Mouse (Mus musculus) liver, embryonic 11.5 days (tissue): ENCODE measurements around the gene Fibcd1. TPM values are rescaled to one million over a fixed set of nuclear protein-coding genes. Genes with fewer than 3 reads are reported as not detected.

Source experiments
- ATAC-seq: fragments of 200-750 bp; cut with Nextera tagmentation; replicated peaks from 2 replicates; pipeline ENCODE4 v1.8.0; 2017; ENCODE audit warnings: moderate number of reproducible peaks, mild to moderate bottlenecking, moderate TSS enrichment, moderate library complexity; ENCODE audit not compliant: low FRiP score
- DNase-seq: peaks from one replicate; pipeline ENCODE4 v3.0.0-alpha.2; 2017; ENCODE audit warnings: low spot score
- H3K27ac ChIP-seq: fragments of 300-500 bp; sonication (generic); 2 replicates; pipeline ENCODE4 v1.5.1; 2014; ENCODE audit warnings: mild to moderate bottlenecking, low read depth, low read length, control low read depth
- H3K27me3 ChIP-seq: fragments of 300-500 bp; sonication (generic); replicated peaks from 2 replicates; pipeline ENCODE4 v1.6.1; 2014; ENCODE audit warnings: low read length, mixed read lengths; ENCODE audit not compliant: control insufficient read depth, insufficient read depth
- H3K36me3 ChIP-seq: fragments of 300-500 bp; sonication (generic); 2 replicates; pipeline ENCODE4 v1.6.1; 2014; ENCODE audit warnings: mild to moderate bottlenecking, low read length, moderate library complexity, mixed read lengths; ENCODE audit not compliant: control insufficient read depth, insufficient read depth
- H3K4me1 ChIP-seq: fragments of 300-500 bp; sonication (generic); replicated peaks from 2 replicates; pipeline ENCODE4 v1.6.1; 2014; ENCODE audit warnings: low read length, mixed read lengths; ENCODE audit not compliant: control insufficient read depth, insufficient read depth
- H3K4me2 ChIP-seq: fragments of 300-500 bp; sonication (generic); 2 replicates; pipeline ENCODE4 v1.6.1; 2014; ENCODE audit warnings: mild to moderate bottlenecking, control low read depth, moderate library complexity
- H3K4me3 ChIP-seq: fragments of 300-500 bp; sonication (generic); 2 replicates; pipeline ENCODE4 v1.5.1; 2014; ENCODE audit warnings: low read depth, low read length, control low read depth
- H3K9ac ChIP-seq: fragments of 300-500 bp; sonication (generic); 2 replicates; pipeline ENCODE4 v1.6.1; 2014; ENCODE audit warnings: low read depth, low read length, control low read depth
- H3K9me3 ChIP-seq: fragments of 300-500 bp; sonication (generic); 2 replicates; pipeline ENCODE4 v1.6.1; 2016; ENCODE audit warnings: low read length, inconsistent platforms, mixed read lengths; ENCODE audit not compliant: control insufficient read depth
- WGBS: fragments of 180-500 bp; shearing (Covaris S2); extraction: QIAGEN DNeasy Blood & Tissue Kit; methylation state at CpG from one replicate; pipeline ENCODE4 v1.1.7; 2014; 5-methylcytosine and 5-hydroxymethylcytosine counted together
- polyA plus RNA-seq: library from polyadenylated mRNA; unstranded; fragments of >200 nt; fragmentation: Nextera tagmentation; extraction: Ambion mirVana; gene quantifications from 2 replicates; pipeline ENCODE4 v1.2.1, GENCODE M21; 2014

Gene Fibcd1
- polyA plus RNA-seq, result 0.04 and 0.14 TPM in 2 replicates

GRCm38 (mm10) chr2:31845896-31846691 is at the start of gene Fibcd1:
TSS of gene Fibcd1 (minus strand) at chr2:31846005.
- H3K27ac ChIP-seq, result no peak within 1 kb of the TSS
- DNase-seq (no peak), ATAC-seq (no peak)
- H3K36me3 ChIP-seq, result no peaks in the 10 kb centered on the region
- under 1% methylated on average over 88 of the region's 88 CpGs for WGBS
- H3K9ac ChIP-seq, result no peak within 1 kb of the TSS
- H3K4me1 ChIP-seq, result peaks cover 11% of the 10 kb centered on the region; the same call in 1 of the 2 replicates
- no peaks in the 10 kb centered on the region for H3K9me3 ChIP-seq
- peaks cover 55% of the 10 kb centered on the region for H3K27me3 ChIP-seq
- peak within 1 kb of the TSS; percentile 85 for H3K4me2 ChIP-seq
- peak within 1 kb of the TSS; percentile 52 for H3K4me3 ChIP-seq

DNA sequence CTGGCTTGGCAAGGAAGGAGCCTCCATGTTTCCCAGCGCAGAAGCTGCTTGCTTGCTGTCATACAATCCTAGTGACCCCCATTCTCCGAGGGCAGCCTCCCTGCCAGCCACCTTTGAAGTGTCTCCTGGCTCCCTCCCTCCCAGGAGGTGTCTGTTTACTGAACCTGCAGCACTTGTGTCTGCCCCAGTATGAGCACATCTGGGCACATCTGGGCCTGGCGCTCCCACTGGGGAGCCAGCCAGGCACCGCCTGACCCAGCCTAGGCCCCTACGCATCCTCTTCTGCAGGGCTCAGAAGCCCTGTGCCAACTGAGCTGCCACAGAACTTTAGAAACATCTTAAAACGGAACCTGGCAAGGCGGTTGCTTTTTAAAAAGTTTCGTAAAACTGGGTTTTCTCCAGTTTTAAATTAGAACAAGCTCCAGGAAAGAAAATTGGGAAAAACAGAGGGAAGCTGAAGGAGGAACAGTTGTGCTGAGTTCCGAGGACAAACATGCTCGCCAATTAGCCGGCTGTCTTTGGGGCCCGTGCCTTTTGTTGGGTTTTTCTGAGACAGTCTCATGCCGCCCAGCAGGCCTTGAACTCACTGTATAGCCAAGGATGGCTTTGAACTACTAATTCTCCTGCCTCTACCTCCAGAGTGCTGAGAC is 48.5 kb upstream of the Fibcd1 start:
- DNase-seq (no peak), ATAC-seq (no peak)
- Histone ChIP-seq H3K4me2 (no peak overlapping the region), H3K4me1 (no peaks in the 10 kb centered on the region), H3K27me3 (peaks cover 3% of the 10 kb centered on the region), H3K4me3 (no peak overlapping the region), H3K27ac (no peak overlapping the region), H3K9me3 (no peaks in the 10 kb centered on the region), H3K9ac (no peak overlapping the region), H3K36me3 (no peaks in the 10 kb centered on the region)
- 66% methylated on average over 13 of the region's 13 CpGs for WGBS

GRCm38 (mm10) chr2:31893110-31893669 is 47.4 kb upstream of the Fibcd1 start:
- no peak for DNase-seq
- Histone ChIP-seq H3K27ac (no peak overlapping the region), H3K9ac (no peak overlapping the region), H3K4me1 (no peaks in the 10 kb centered on the region), H3K27me3 (peaks cover 14% of the 10 kb centered on the region), H3K9me3 (no peaks in the 10 kb centered on the region), H3K4me3 (no peak overlapping the region), H3K4me2 (no peak overlapping the region), H3K36me3 (no peaks in the 10 kb centered on the region)
- WGBS, result 65% methylated on average over 10 of the region's 10 CpGs
- ATAC-seq, result no peak

- Histone ChIP-seq H3K4me3 (no peak overlapping the region), H3K9me3 (no peaks in the 10 kb centered on the region), H3K4me1 (no peaks in the 10 kb centered on the region), H3K9ac (no peak overlapping the region), H3K27me3 (peaks cover 34% of the 10 kb centered on the region), H3K27ac (no peak overlapping the region), H3K36me3 (no peaks in the 10 kb centered on the region), H3K4me2 (no peak overlapping the region)
- ATAC-seq, result no peak
- WGBS, result 77% methylated on average over 2 of the region's 2 CpGs
- no peak for DNase-seq
Measured at GRCm38 (mm10) chr2:31891219-31891618, 45.4 kb upstream of the Fibcd1 start.

GRCm38 (mm10) chr2:31888871-31889270 is 43.1 kb upstream of the Fibcd1 start:
- Histone ChIP-seq H3K4me1 (no peaks in the 10 kb centered on the region), H3K9ac (no peak overlapping the region), H3K4me3 (no peak overlapping the region), H3K27ac (no peak overlapping the region), H3K9me3 (no peaks in the 10 kb centered on the region), H3K27me3 (peaks cover 52% of the 10 kb centered on the region), H3K4me2 (no peak overlapping the region), H3K36me3 (no peaks in the 10 kb centered on the region)
- DNase-seq (no peak), ATAC-seq (no peak)
- 47% methylated on average over 1 of the region's 1 CpGs for WGBS

DNA sequence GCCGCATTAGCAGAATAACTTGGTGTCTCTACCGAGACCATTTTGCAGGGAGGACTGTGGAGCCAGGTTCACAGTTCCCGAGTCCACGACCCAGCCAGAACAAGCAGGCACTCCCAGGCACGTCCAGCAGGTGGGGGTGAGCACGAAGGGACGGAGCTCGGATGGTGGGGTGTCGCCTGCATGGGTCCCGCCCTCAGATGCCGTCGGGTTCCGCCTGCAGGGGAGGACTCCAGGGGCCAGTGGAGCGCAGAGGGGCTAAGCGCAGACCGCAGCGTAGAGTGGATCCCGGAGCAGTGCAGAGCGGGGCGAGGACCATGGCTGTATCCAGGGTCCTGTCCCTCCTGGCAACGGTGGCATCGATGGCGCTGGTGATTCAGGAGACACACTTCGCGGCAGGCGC is 41.2 kb upstream of the Fibcd1 start, which contains the start of gene Lamc3:
Lamc3 (plus strand) TSS at position 262 of the 400 bp plus-strand sequence.
- Histone ChIP-seq H3K27ac (no peak within 1 kb of the TSS), H3K4me2 (peak within 1 kb of the TSS; percentile 30), H3K27me3 (peaks cover 69% of the 10 kb centered on the region), H3K36me3 (no peaks in the 10 kb centered on the region), H3K4me1 (no peaks in the 10 kb centered on the region), H3K4me3 (peak within 1 kb of the TSS; percentile 5; the same call in 1 of the 2 replicates), H3K9me3 (no peaks in the 10 kb centered on the region), H3K9ac (no peak within 1 kb of the TSS)
- ATAC-seq (no peak), DNase-seq (no peak)
- WGBS, result 7% methylated on average over 26 of the region's 26 CpGs

GRCm38 (mm10) chr2:31884806-31885205 is 39.0 kb upstream of the Fibcd1 start:
- Histone ChIP-seq H3K4me2 (no peak overlapping the region), H3K9ac (no peak overlapping the region), H3K27ac (no peak overlapping the region), H3K27me3 (peaks cover 84% of the 10 kb centered on the region), H3K4me1 (no peaks in the 10 kb centered on the region), H3K4me3 (no peak overlapping the region), H3K9me3 (no peaks in the 10 kb centered on the region), H3K36me3 (no peaks in the 10 kb centered on the region)
- DNase-seq (no peak), ATAC-seq (no peak)
- WGBS, result 27% methylated on average over 6 of the region's 6 CpGs

DNA sequence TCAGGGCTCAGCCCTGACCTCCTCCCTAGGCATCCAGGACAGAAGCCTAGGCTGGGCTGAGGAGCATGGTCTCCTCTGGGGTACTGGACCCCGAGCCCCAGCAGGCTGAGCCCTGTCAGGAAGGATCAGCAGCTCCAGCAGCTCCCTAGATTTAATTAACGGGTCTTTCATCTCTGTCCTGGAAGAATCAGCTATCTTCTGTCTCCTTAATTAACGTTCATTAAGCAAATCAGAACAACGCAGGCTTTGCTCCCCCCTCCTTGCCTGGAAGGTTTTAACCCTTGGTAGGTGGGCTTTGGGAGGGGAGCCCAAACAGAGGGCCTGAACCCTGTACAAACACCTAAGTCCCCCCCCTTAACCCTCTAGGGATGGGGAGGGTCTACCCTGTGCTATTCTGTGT is 37.3 kb upstream of the Fibcd1 start:
- Histone ChIP-seq H3K27me3 (peaks cover 79% of the 10 kb centered on the region), H3K27ac (no peak overlapping the region)
- 26% methylated on average over 4 of the region's 4 CpGs for WGBS

More for the DNA sequence above, 37.3 kb upstream of the Fibcd1 start:
- no peak overlapping the region for H3K9ac ChIP-seq
- no peaks in the 10 kb centered on the region for H3K4me1 ChIP-seq
- ATAC-seq (no peak), DNase-seq (no peak)
- H3K36me3 ChIP-seq, result no peaks in the 10 kb centered on the region
- no peak overlapping the region for H3K4me3 ChIP-seq
- no peaks in the 10 kb centered on the region for H3K9me3 ChIP-seq
- no peak overlapping the region for H3K4me2 ChIP-seq
